Mouse (Mus musculus) CD4-positive, CD25-positive, alpha-beta regulatory T cell (primary cell): ENCODE data around the gene Uck1. TPM values are rescaled to one million over a fixed set of nuclear protein-coding genes. Genes with fewer than 3 reads are reported as not detected.

ENCODE experiments used
- polyA plus RNA-seq: library from polyadenylated mRNA; unstranded; fragments of 100-300 nt; shearing (Covaris generic); gene quantifications from one replicate; pipeline ENCODE4 v1.2.1, GENCODE M21; 2017

The Uck1 gene
- polyA plus RNA-seq, result 106 TPM

DNA sequence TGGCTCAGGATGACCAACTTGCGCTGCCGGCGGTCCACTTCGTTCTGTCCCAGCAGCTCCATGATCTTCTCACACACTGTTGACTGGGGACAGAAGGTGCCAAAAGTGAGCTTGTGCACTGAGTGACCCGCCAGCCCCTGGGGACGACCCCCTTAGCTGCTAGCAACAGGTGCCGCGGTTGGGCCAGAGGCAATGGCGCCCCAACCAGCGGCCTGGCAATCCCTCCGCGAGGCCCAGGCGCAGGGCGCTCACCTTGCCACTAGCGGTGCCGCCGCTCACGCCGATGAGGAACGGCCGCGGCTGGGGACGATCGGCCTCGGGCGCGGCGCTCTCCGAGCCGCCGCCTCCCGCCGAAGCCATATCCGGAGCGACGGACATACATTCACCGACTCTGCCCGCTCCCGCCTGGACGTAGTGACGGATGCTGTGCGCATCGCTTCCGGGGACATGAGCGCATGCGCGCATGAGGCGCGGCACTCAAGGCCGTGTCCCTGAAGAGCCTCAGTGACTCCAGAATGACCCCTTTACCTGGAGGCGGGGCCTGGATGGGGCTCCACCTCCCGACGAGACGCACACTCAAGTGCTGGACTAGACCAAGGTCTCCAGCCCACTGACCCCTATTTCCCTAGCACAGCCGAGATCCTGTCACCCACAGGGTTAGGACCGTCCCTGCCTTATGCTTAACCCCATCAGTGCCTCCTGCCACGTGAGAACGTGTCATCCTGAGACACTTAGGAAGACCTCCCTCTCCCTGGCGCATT lies at the start of gene Uck1:
TSS of gene Uck1 (minus strand) at position 503 of the 761 bp plus-strand sequence.

DNA sequence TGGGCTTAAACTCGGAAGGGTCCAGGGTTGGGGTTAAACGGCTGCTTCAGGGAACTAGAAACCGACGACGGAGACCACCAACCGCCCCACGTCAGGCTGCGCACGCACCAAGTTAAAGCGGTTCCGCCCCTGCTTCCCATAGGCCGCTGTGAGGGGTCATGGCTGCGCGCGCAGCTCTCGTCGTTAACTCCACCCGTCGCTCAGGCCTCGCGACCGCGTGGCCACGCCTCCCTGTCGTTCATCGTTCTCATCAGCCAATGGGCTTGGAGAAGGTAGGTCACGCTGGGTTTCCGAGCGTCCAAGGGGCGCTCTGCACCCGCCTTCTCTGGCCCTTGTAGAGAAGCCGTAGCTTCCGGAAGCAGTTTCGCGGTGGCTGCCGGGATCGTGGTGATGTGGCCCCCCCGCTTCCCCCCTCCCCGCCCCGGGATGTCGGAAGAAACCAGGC lies 28.0 kb upstream of the Uck1 start, which contains the start of gene Swi5:
TSS of gene Swi5 (minus strand) at position 153 of the 445 bp plus-strand sequence.

DNA sequence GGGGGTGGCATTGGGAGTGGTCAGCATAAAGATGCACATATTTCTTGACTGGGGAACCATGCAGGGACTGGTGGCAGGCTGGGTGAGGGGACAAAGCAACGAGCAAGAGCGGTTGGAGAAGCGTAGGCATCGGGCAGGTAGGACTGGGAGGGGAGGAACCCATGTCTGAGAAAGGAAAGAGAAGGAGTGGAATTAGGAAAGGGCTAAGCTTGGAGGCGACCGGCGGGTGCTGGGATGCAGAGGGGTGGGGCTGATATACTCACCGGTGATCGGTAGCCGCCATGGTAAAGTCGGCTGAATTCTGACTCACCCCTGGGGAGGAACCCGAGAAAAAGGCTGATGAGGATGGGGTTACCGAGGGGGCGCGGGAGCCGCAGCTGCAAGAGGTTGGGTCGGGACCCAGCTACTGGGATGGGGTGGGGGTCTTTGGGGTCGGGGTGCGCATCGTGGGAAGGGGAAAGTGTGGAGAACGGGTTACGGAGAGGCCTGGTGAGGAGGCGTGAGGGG lies 27.4 kb upstream of the Uck1 start, which contains the start of gene Golga2:
TSS of gene Golga2 (plus strand) at position 51 of the 507 bp plus-strand sequence.

DNA sequence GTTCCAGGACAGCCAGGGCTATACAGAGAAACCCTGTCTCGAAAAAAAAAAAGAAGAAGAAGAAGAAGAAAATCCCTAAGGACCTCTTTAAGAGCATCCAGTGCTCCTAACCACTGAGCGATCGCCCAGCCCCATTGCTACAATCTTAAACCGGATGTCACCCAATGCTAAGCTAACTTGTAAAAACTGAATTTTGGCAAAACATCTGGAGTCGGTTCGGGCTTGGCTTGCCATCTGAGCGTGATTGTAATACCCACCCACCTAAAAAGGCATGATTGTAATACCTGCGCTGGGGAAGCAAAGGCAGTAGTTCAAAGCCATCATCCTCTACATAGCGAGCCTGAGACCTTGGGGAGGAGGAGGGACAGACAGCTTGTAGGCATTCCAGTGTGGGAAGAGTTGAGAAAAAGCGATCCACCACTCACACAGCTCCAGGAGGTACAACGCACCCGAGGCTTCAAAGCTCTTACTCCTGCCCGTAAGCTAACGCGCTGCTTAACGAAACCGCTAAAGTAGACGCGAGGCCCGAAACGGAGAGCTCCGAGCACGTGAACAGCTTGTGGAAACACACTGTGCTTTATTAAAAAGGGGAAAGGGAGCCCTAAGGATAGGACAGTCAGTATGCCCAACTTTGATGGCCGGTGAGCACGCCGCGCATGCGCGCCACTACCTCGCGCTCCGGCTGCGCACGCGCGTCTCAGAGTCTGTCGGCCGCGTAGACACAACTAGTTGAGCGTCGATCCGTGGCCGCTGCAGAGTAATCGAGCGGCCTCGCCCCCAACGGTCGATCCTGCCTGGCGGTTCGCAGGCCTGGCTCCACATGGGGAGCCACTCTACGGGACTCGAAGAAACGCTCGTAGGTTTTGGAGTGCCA lies 23.8 kb downstream of the Uck1 start, which contains the start of gene Pomt1:
TSS of gene Pomt1 (plus strand) at position 705 of the 874 bp plus-strand sequence.

Other genes with a start within 250 kb of the Uck1 start
- 39.8 TPM for gene Fam78a, start 175.3 kb downstream of the Uck1 start, polyA plus RNA-seq
- not detected for gene Plpp7, start 164.6 kb downstream of the Uck1 start, polyA plus RNA-seq
- gene Prrc2b, start 109.1 kb downstream of the Uck1 start, polyA plus RNA-seq, result 47.4 TPM
- 8.4 TPM for gene Pomt1, start 23.6 kb downstream of the Uck1 start, polyA plus RNA-seq
- 36.6 TPM for gene Golga2, start 27.2 kb upstream of the Uck1 start, polyA plus RNA-seq
- 256 TPM for gene Swi5, start 27.9 kb upstream of the Uck1 start, polyA plus RNA-seq
- gene Ciz1, start 92.2 kb upstream of the Uck1 start, polyA plus RNA-seq, result 125 TPM
- gene Dnm1, start 93.2 kb upstream of the Uck1 start, polyA plus RNA-seq, result not detected
- gene 1110008P14Rik, start 121.8 kb upstream of the Uck1 start, polyA plus RNA-seq, result 70.6 TPM
- gene Lcn2, start 128.1 kb upstream of the Uck1 start, polyA plus RNA-seq, result not detected
- 23.8 TPM for gene Ptges2, start 135.7 kb upstream of the Uck1 start, polyA plus RNA-seq
- gene Naif1, start 190.3 kb upstream of the Uck1 start, polyA plus RNA-seq, result 8.7 TPM
- 26.7 TPM for gene Slc25a25, start 191.3 kb upstream of the Uck1 start, polyA plus RNA-seq